Mouse (Mus musculus) erythroblast, embryonic 14.5 days (primary cell): ENCODE results near the gene Cytip. TPM values are rescaled to one million over a fixed set of nuclear protein-coding genes. Genes with fewer than 3 reads are reported as not detected.

Experiments used
- H3K27me3 ChIP-seq: 2 replicates; pipeline ENCODE4 v1.6.1; 2012; ENCODE audit warnings: inconsistent platforms; ENCODE audit not compliant: control insufficient read depth
- H3K36me3 ChIP-seq: 2 replicates; pipeline ENCODE4 v1.6.1; 2012; ENCODE audit warnings: mild to moderate bottlenecking, inconsistent platforms; ENCODE audit not compliant: control insufficient read depth
- H3K4me1 ChIP-seq: 2 replicates; pipeline ENCODE4 v1.6.1; 2012; ENCODE audit warnings: inconsistent platforms; ENCODE audit not compliant: control insufficient read depth
- H3K4me3 ChIP-seq: replicated peaks from 2 replicates; pipeline ENCODE3; 2012; ENCODE audit warnings: moderate library complexity, mild to moderate bottlenecking, inconsistent platforms
- H3K9me3 ChIP-seq: 2 replicates; pipeline ENCODE4 v1.6.1; 2012; ENCODE audit warnings: low read length, inconsistent platforms, mixed read lengths; ENCODE audit not compliant: control insufficient read depth
- GATA1 ChIP-seq: IDR thresholded peaks from 2 replicates; pipeline ENCODE4 v1.6.1; 2012; ENCODE audit warnings: low read length, inconsistent platforms, mixed read lengths
- TAL1 ChIP-seq: IDR thresholded peaks from 3 replicates; pipeline ENCODE4 v1.6.1; 2012; ENCODE audit warnings: low read length, inconsistent platforms, mixed read lengths
- polyA plus RNA-seq: library from polyadenylated mRNA; stranded (reverse); fragments of >175 nt; gene quantifications from 2 replicates; pipeline ENCODE4 v1.2.3, GENCODE M21; 2012

Gene Cytip
- polyA plus RNA-seq, 1 experiment: not detected

DNA sequence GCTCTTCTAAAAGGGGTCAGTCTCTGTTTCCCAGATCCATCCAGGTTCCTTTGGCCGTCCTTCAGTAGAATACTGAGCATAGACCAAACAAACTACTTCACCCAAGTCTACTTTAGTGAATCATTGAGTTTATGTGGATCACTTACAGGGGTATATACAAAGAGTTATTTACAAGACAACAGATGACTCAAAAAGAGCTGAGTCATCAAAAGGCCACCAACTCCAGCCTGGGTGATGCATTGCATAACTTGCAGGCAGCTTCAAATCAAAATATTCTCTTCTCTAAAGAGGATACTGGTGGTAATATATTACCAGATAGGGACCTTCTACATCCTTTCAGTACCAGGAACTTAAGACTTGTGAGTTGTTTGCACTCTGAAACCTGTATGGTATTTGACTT, 108.9 kb downstream of the Cytip start:
- Histone ChIP-seq H3K4me1 (no peaks in the 10 kb centered on the region), H3K9me3 (no peaks in the 10 kb centered on the region)

DNA sequence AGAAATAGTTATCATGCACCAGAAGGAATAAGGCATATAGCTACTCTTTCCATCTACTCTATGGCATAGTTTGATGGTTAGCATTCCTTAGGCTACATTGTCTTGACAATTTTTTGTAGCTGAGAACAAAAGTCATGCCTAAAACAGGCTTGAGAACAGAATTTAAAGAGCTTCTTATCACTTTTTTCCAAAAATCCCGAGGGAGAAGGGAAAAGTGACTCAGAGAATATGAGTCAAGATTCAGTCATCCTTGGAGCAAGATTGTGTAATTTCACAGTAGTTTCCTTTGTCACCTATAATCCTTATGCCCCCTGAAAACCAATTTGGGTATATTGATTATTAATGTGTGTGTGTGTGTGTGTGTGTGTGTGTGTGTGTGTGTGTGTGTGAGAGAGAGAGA, 115.5 kb downstream of the Cytip start:
- Histone ChIP-seq H3K4me3 (no peak overlapping the region), H3K36me3 (no peaks in the 10 kb centered on the region), H3K27me3 (no peaks in the 10 kb centered on the region), H3K9me3 (no peaks in the 10 kb centered on the region), H3K4me1 (no peaks in the 10 kb centered on the region)
- TF ChIP-seq TAL1 (no peak), GATA1 (no peak)

More for the DNA sequence above, 108.9 kb downstream of the Cytip start:
- no peak for TF ChIP-seq TAL1
- no peak for TF ChIP-seq GATA1
- H3K36me3 ChIP-seq: no peaks in the 10 kb centered on the region
- H3K27me3 ChIP-seq: no peaks in the 10 kb centered on the region
- no peak overlapping the region for H3K4me3 ChIP-seq

Other genes starting within 250 kb of the Cytip start
- gene Galnt5, start 197.6 kb downstream of the Cytip start, polyA plus RNA-seq: not detected in 2 replicates
- gene Ermn, start 142.7 kb downstream of the Cytip start, polyA plus RNA-seq: not detected in 2 replicates
- not detected in 2 replicates for gene Acvr1c, start 162.4 kb upstream of the Cytip start, polyA plus RNA-seq